Mouse (Mus musculus) ES-E14 (cell line): ENCODE results near the gene AU041133.

Experiments
- CHD2 ChIP-seq: IDR thresholded peaks from 2 replicates; pipeline ENCODE4 v1.6.1; 2014; ENCODE audit warnings: mild to moderate bottlenecking, low read depth, low read length, inconsistent platforms
- HCFC1 ChIP-seq: IDR thresholded peaks from 2 replicates; pipeline ENCODE4 v1.6.1; 2012; ENCODE audit warnings: low read length, inconsistent platforms, borderline replicate concordance; ENCODE audit not compliant: insufficient read depth
- ZNF384 ChIP-seq: IDR thresholded peaks from 2 replicates; pipeline ENCODE4 v1.6.1; 2012; ENCODE audit warnings: low read depth, low read length, inconsistent platforms

DNA sequence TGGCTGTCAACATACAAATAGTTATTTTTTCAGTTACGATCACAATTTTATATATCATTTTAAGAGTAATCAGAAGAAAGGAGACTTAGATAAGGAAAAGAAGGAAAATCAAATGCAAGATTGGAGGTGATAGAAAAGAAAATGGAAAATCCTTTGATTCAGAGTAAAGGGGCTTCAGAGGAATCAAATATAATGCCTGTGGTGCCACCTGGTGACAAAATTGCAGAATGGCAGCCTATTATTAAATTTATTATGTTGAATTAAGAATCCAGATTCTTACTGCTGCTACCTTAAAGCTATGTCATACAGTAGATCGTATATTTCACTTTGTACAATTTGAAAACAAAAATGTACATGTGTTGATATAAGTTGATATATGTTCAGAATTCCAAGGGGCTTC lies 43.0 kb downstream of the AU041133 start:
- no peak for TF ChIP-seq ZNF384
- no peak for TF ChIP-seq HCFC1
- no peak for TF ChIP-seq CHD2
